Mouse (Mus musculus) olfactory bulb, adult 2 months (tissue): ENCODE measurements at regions not wholly inside any gene's neighbourhood (a gene's known extent, or its start where the extent isn't known, plus 50 kb on each side); places are given as distances from the start of the nearest gene placed in this dataset.

Experiments
- H3K27ac ChIP-seq: fragments of 200-500 bp; 2 replicates; pipeline ENCODE4 v1.5.1; 2012; ENCODE audit warnings: low read depth, low read length; ENCODE audit not compliant: insufficient read depth
- H3K4me1 ChIP-seq: fragments of 200-500 bp; 2 replicates; pipeline ENCODE4 v1.6.1; 2012; ENCODE audit warnings: low read length; ENCODE audit not compliant: control insufficient read depth, insufficient read depth
- H3K4me3 ChIP-seq: fragments of 200-500 bp; 2 replicates; pipeline ENCODE4 v1.5.1; 2012; ENCODE audit warnings: mild to moderate bottlenecking, low read depth, low read length, moderate library complexity; ENCODE audit not compliant: insufficient read depth
- CTCF ChIP-seq: fragments of 200-500 bp; IDR thresholded peaks from 2 replicates; pipeline ENCODE4 v1.5.1; 2012; ENCODE audit warnings: low read depth, mild to moderate bottlenecking, low read length, moderate library complexity; ENCODE audit not compliant: insufficient read depth
- POLR2A ChIP-seq: fragments of 200-500 bp; IDR thresholded peaks from 2 replicates; pipeline ENCODE4 v1.6.1; 2012; ENCODE audit warnings: mild to moderate bottlenecking, low read depth, low read length, moderate library complexity; ENCODE audit not compliant: insufficient read depth
- WGBS: fragments of 180-500 bp; shearing (Covaris S2); methylation state at CpG from one replicate; pipeline ENCODE4 v1.1.7; 2018; 5-methylcytosine and 5-hydroxymethylcytosine counted together

DNA sequence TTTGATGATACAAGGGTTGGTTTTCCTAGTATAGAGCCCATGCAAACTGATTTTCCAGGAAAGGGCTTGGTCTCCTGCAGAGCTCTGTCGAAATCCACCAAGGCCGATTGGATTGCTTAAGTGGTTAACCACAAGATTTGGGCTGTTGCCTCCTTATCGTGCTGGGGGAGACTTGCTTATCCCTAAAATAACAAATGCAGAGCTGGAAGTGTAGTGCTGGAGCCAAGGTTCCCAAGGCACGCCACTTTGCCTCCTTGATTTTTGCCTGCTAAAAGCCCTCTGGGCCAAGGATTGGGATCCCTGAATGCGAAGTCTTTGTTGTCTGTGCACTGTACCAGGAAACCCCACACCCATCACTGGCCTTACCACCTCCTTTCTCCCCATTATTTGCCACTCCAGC, 52.8 kb upstream of the Tmem178 start:
- no peak for TF ChIP-seq CTCF
- no peak for TF ChIP-seq POLR2A
- WGBS: 76% methylated on average over 5 of the region's 5 CpGs
- no peak overlapping the region for H3K27ac ChIP-seq
- no peak overlapping the region for H3K4me3 ChIP-seq
- H3K4me1 ChIP-seq: peaks cover 5% of the 10 kb centered on the region

DNA sequence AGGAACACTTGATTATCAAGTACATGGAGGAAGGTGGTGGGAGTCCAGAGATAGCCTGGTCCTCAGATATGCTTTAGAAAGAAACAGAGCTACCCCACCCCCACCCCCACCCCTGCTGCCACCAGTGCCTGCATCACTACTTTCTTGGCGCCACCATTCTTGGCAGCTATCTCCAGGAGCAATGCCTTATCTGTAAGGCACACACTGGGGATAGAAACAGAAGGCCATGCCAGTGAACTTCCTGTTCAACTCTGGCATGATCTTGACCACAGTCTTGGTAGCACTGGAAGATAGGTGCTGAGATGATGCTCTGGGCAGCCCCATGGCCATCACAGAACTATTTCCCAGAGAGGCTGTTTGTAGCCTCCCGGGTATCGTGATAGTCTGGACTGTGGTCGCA, 55.3 kb upstream of the Tmem178 start:
- H3K27ac ChIP-seq: no peak overlapping the region
- H3K4me1 ChIP-seq: peaks cover 5% of the 10 kb centered on the region
- no peak for TF ChIP-seq CTCF
- TF ChIP-seq POLR2A: no peak
- no peak overlapping the region for H3K4me3 ChIP-seq
- WGBS: 96% methylated on average over 4 of the region's 4 CpGs

DNA sequence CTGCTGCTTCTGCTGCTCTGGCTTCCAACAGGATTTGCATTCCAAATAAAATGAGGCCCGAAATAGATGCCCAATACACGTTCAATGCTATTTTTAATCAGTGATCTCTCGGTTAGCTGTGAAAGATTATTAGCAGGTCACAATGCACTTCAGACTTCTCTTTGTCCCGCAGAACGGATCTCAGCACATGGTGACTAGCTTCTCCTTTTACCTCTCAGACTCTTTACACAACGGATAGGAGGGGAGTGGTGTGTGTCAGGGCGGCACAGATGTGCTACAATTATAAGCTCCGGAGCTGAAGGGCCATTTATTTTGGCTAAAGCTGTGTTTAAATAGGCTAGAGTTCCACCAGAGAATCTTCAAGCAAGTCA, 56.7 kb upstream of the Tmem178 start:
- WGBS: 10% methylated on average over 8 of the region's 8 CpGs

DNA sequence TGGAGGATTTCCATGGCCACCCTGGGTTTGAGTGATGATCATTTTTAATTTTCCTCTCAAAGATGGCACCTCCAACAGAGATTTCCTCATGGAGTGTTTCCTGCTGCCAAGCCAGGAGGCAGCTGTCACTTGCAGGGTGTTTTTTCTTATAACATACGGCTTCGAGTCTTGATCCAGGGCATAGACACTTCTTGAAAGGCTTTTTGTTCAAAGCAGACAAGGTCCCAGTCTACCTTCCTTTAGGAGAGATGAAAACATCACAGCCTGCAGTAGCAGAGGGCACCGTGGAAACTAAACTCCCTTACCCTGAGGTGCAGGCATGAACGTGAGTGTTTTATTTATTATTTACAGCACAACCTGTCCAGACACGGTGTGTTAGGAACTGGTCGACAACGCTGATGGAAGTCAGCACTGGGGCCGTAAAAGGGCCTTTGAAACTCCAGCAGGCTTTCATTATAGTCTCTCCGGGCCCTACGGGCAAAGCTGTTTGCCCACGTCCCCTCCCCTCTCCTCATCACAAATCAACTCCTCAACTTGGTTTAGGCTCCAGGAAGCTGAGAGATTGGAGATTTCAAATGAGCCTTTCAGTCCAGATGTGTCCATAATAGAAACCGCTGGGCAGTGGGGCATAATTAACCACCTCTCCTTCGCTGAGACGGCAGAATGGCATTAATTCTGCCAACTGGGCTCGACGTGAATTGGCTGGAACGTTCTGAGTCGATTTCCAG, 57.2 kb upstream of the Tmem178 start:
- H3K4me3 ChIP-seq: no peak overlapping the region
- 29% methylated on average over 18 of the region's 18 CpGs for WGBS
- peaks cover 5% of the 10 kb centered on the region for H3K4me1 ChIP-seq
- H3K27ac ChIP-seq: peak overlapping the region; percentile 38; the same call in 1 of the 2 replicates
- TF ChIP-seq POLR2A (no peak), CTCF (no peak)

More for the DNA sequence above, 56.7 kb upstream of the Tmem178 start:
- peaks cover 5% of the 10 kb centered on the region for H3K4me1 ChIP-seq
- TF ChIP-seq CTCF: no peak
- TF ChIP-seq POLR2A: no peak
- no peak overlapping the region for H3K4me3 ChIP-seq
- H3K27ac ChIP-seq: no peak overlapping the region; the same call in 1 of the 2 replicates

DNA sequence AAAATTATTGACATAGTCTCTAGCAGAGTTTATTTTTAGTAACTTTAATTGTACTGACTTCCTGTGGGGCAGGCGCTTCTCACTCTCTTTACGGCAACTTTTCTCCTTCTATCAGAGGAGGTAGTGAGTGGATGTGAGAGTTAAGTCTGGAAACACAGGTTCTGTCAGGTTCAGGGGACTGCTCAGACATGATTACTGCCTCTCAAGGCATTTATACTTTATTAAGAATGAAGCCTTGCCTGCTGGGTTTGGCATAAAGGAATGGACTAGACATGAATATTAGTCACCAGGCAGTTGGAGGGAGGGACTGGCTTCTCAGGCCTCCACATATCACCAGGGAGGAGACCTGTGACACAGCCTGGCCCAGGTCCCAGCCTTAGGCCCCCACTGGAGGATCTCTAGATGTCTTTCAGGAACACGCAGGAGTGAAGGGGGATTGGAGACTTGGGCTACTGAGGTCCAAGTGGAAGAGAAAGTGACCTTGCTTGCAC, 58.2 kb upstream of the Tmem178 start:
- Histone ChIP-seq H3K4me1 (peaks cover 5% of the 10 kb centered on the region), H3K27ac (no peak overlapping the region), H3K4me3 (no peak overlapping the region)
- TF ChIP-seq POLR2A (no peak), CTCF (no peak)
- WGBS: 83% methylated on average over 3 of the region's 3 CpGs

DNA sequence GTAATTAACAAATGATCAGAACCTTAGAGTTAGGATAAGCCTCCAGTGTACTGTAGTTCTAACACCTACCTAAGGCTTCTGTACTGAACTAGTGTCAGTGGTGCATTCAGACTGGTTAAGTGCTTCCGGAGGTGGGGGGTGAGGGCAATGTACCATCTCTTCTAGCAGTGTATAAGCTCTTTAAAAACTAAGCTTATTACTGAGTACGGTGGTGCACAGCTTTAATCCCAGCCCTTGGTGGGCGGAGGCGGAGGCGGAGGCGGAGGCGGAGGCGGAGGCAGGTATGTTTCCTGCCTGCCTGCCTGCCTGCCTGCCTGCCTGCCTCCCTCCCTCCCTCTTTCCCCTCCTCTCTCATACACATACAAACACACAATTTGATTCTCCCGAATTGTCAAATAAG, 58.7 kb upstream of the Tmem178 start:
- no peak overlapping the region for H3K4me3 ChIP-seq
- TF ChIP-seq POLR2A (no peak), CTCF (no peak)
- 90% methylated on average over 9 of the region's 9 CpGs for WGBS
- peaks cover 5% of the 10 kb centered on the region for H3K4me1 ChIP-seq
- H3K27ac ChIP-seq: no peak overlapping the region

DNA sequence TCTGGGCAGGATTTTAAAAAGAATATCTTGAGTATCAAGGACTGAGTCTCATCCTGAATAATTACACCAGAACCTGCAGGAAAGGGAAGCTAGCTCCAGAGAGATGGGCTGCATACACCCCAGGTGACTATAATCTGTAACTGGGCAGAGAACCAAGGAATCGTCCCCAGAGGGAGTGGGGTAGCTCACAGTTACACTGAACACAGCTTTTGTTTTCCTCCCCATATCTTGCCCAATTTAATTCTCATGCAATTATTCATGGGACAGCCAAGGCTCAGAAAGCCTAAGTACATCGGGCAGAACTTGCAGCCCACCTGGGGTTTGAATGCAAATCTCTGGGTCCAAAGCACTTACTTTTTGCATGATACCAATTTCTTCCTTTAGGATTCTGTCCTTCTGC, 59.5 kb upstream of the Tmem178 start:
- WGBS: 62% methylated on average over 2 of the region's 2 CpGs

DNA sequence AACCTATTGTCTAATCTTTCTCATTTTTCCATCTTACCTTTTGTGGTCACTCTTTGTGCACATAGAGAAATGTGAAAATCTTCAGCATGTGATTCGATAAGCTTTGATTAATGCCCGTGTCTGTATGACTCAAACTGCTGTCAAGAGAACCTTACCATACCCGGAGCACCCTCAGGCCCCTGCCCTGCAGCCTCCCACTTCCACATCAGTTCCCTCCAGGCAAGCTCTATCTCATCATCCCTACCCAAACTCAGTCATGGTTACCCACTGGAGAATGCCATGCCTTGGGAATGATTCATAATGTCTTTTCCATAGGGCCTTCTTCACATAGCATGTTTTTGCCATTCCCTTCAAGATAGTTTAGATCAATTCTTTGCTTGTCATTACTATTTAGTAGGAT, 62.0 kb upstream of the Tmem178 start:
- Histone ChIP-seq H3K27ac (no peak overlapping the region), H3K4me1 (peaks cover 4% of the 10 kb centered on the region), H3K4me3 (no peak overlapping the region)
- 94% methylated on average over 3 of the region's 3 CpGs for WGBS
- no peak for TF ChIP-seq POLR2A
- no peak for TF ChIP-seq CTCF

More for the DNA sequence above, 59.5 kb upstream of the Tmem178 start:
- TF ChIP-seq CTCF (no peak), POLR2A (no peak)
- H3K4me1 ChIP-seq: peaks cover 5% of the 10 kb centered on the region
- no peak overlapping the region for H3K4me3 ChIP-seq
- H3K27ac ChIP-seq: no peak overlapping the region

DNA sequence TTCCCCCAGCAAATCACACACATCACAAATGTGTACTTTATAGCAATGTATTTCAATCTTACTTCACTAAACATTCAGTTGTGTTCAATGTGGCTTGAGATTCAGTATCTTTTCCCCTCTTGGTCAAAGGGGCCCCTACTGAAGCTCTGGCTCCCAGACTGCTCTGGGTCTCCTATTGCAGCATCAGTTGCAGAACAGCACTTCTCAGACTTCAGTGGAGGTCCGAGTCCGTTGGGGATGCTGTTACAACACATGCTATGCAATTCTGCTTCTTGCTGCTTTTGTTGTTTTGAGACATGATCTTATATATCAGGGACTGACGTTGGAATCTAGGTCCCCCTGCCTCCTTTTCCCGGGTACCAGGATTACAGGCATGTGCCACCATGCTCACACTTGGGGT, 64.1 kb upstream of the Tmem178 start:
- no peak for TF ChIP-seq CTCF
- no peak for TF ChIP-seq POLR2A
- Histone ChIP-seq H3K4me3 (no peak overlapping the region), H3K27ac (no peak overlapping the region), H3K4me1 (no peaks in the 10 kb centered on the region)
- 93% methylated on average over 4 of the region's 4 CpGs for WGBS

DNA sequence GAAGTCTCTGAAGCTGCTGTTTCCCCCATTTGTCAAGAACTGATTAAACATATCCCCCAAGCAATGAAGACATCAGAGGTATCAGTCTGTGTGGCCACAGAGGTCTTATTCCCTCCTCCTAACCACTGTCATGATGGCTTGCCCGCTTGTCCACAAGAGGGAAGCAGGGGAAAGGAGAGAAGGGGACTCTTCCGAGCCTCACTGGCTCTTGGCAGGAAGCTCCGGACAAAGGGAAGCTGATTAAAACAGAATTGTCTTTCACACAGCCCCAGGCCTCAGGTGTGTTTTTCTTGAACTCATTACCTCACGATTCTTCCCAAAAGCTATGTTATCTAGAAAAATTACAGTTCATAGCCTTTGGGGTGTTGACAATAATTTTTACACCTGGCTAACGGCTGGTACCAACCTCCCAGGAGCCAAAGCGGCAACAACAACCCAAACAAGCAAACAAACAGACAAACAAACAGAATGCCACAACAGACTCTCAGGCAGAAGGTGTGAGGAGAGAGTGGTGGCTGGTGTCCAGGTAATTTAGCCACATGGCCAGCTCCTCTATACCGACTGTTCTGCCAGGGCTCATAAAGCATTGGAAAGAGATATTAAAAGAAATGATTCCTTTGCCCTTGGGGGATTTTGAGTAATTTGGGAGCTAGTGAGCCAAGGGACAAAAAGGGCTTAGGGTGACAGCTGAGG, 68.9 kb upstream of the Tmem178 start:
- WGBS: 74% methylated on average over 7 of the region's 7 CpGs
- Histone ChIP-seq H3K27ac (no peak overlapping the region), H3K4me3 (no peak overlapping the region), H3K4me1 (no peaks in the 10 kb centered on the region)
- TF ChIP-seq CTCF: no peak
- TF ChIP-seq POLR2A: no peak
